Mouse (Mus musculus): Measurements from ENCODE around the gene Ficd. TPM values are rescaled to one million over a fixed set of nuclear protein-coding genes. Genes with fewer than 3 reads are reported as not detected.
"Not testable (repeated sequence)": the region's sequence is repeated elsewhere in the genome, so short reads cannot be mapped to it uniquely, and the experiment has no call there.

Gene Ficd
- total RNA-seq, 2 experiments from 2014 or later: 7.1 to 7.8 TPM

GRCm38 (mm10) chr5:113768806-113769205, 33.2 kb downstream of the Ficd start:
- intact Hi-C loops (cut with DNase I): no loop called here
- H3K27ac ChIP-seq: no peak overlapping the region
- no peak overlapping the region for H3K4me3 ChIP-seq
- no peak for TF ChIP-seq CTCF (IDR thresholded peaks at IDR 0.05)
- no peak for DNase-seq

GRCm38 (mm10) chr5:113771213-113772162, 35.9 kb downstream of the Ficd start:
- Histone ChIP-seq H3K4me3 (peak overlapping the region; percentile 92), H3K27ac (peak overlapping the region; percentile 100)
- intact Hi-C loops (cut with DNase I): loop anchor here (2.0 to 5.0 kb wide), 2 partner anchors 35 to 181 kb away; no protein-coding TSS in a partner anchor
- no peak for TF ChIP-seq CTCF (IDR thresholded peaks at IDR 0.05)
- DNase-seq: peak; percentile 90

GRCm38 (mm10) chr5:113772450-113772895, 36.9 kb downstream of the Ficd start, which contains the start of the genes Sart3 and Iscu:
TSS of gene Sart3 (minus strand) at chr5:113772510.
TSS of gene Iscu (plus strand) at chr5:113772748.
- Histone ChIP-seq H3K27ac (peak within 1 kb of the TSS; percentile 100), H3K4me3 (peak within 1 kb of the TSS; percentile 92)
- no peak for TF ChIP-seq CTCF (IDR thresholded peaks at IDR 0.05)
- intact Hi-C loops (cut with DNase I): loop anchor here (2.0 to 5.0 kb wide), 2 partner anchors 36 to 180 kb away; no protein-coding TSS in a partner anchor
- peak; percentile 98 for DNase-seq

GRCm38 (mm10) chr5:113772905-113773519, 37.4 kb downstream of the Ficd start:
- Histone ChIP-seq H3K27ac (peak overlapping the region; percentile 100), H3K4me3 (peak overlapping the region; percentile 92)
- no peak for TF ChIP-seq CTCF (IDR thresholded peaks at IDR 0.05)
- intact Hi-C loops (cut with DNase I): loop anchor here (1.0 to 5.0 kb wide), 3 partner anchors 36 to 179 kb away; no protein-coding TSS in a partner anchor
- DNase-seq: no peak

- intact Hi-C loops (cut with DNase I): loop anchor here (1.0 to 5.0 kb wide), 3 partner anchors 37 to 179 kb away; no protein-coding TSS in a partner anchor
- Histone ChIP-seq H3K4me3 (peak overlapping the region; percentile 92), H3K27ac (peak overlapping the region; percentile 100)
- DNase-seq: peak; percentile 91
- peak; percentile 97; the same call in 1 of the 2 replicates for TF ChIP-seq CTCF (IDR thresholded peaks at IDR 0.05)
Measured at GRCm38 (mm10) chr5:113773664-113774063, 38.1 kb downstream of the Ficd start.

- no peak overlapping the region for H3K4me3 ChIP-seq
- DNase-seq: no peak
- H3K27ac ChIP-seq: no peak overlapping the region
- intact Hi-C loops (cut with DNase I): no loop called here
- TF ChIP-seq CTCF (IDR thresholded peaks at IDR 0.05): no peak
Measured at GRCm38 (mm10) chr5:113775585-113775984, 40.0 kb downstream of the Ficd start.

GRCm38 (mm10) chr5:113776128-113776895, 40.7 kb downstream of the Ficd start:
- H3K4me3 ChIP-seq: no peak overlapping the region
- intact Hi-C loops (cut with DNase I): no loop called here
- DNase-seq: no peak
- H3K27ac ChIP-seq: no peak overlapping the region
- TF ChIP-seq CTCF (IDR thresholded peaks at IDR 0.05): no peak

- intact Hi-C loops (cut with DNase I): no loop called here
- no peak for TF ChIP-seq CTCF (IDR thresholded peaks at IDR 0.05)
- no peak for DNase-seq
- Histone ChIP-seq H3K27ac (no peak overlapping the region), H3K4me3 (no peak overlapping the region)
Measured at GRCm38 (mm10) chr5:113776896-113777226, 41.3 kb downstream of the Ficd start.

- intact Hi-C loops (cut with DNase I); H3K27ac ChIP-seq; H3K4me3 ChIP-seq; DNase-seq: not testable (repeated sequence)
Measured at GRCm38 (mm10) chr5:113777728-113778127, 42.1 kb downstream of the Ficd start.

GRCm38 (mm10) chr5:113779569-113779968, 44.0 kb downstream of the Ficd start:
- Histone ChIP-seq H3K4me3 (no peak overlapping the region), H3K27ac (no peak overlapping the region)
- intact Hi-C loops (cut with DNase I): no loop called here
- no peak for DNase-seq
- no peak for TF ChIP-seq CTCF (IDR thresholded peaks at IDR 0.05)

- no peak overlapping the region for H3K4me3 ChIP-seq
- intact Hi-C loops (cut with DNase I): no loop called here
- no peak for DNase-seq
- TF ChIP-seq CTCF (IDR thresholded peaks at IDR 0.05): no peak
- H3K27ac ChIP-seq: no peak overlapping the region
Measured at GRCm38 (mm10) chr5:113780082-113780752, 44.6 kb downstream of the Ficd start.

GRCm38 (mm10) chr5:113780763-113781162, 45.2 kb downstream of the Ficd start:
- TF ChIP-seq CTCF (IDR thresholded peaks at IDR 0.05): no peak
- H3K27ac ChIP-seq: 0 out of 2 replicates have a peak overlapping the region, but pooled peaks have one; percentile 3
- intact Hi-C loops (cut with DNase I): no loop called here
- DNase-seq: no peak
- no peak overlapping the region for H3K4me3 ChIP-seq

All from gastrocnemius, adult 2 months (tissue).